Mouse (Mus musculus) frontal cortex, postnatal 36 days (tissue): Measurements from ENCODE around the gene Tln2.

Experiments used
- DNase-seq, 2 experiments: peaks; one replicate each; pipeline ENCODE4 v3.0.0; 2022; ENCODE audit warnings: low spot score in 2 of 2

Gene Tln2

GRCm38 (mm10) chr9:67211220-67211619 lies 348.3 kb downstream of the Tln2 start:
- no peak for DNase-seq

GRCm38 (mm10) chr9:67209451-67209850 lies 350.1 kb downstream of the Tln2 start:
- DNase-seq, result no peak

- DNase-seq, result no peak
These were observed 351.1 kb downstream of the Tln2 start for GRCm38 (mm10) chr9:67208420-67208819.

- no peak for DNase-seq
These were observed 354.3 kb downstream of the Tln2 start for GRCm38 (mm10) chr9:67205175-67205574.

- no peak for DNase-seq
These were observed 362.9 kb downstream of the Tln2 start for GRCm38 (mm10) chr9:67196609-67197008.

GRCm38 (mm10) chr9:67195306-67195705 lies 364.2 kb downstream of the Tln2 start:
- no peak for DNase-seq

- DNase-seq, result no peak
These were observed 367.8 kb downstream of the Tln2 start for GRCm38 (mm10) chr9:67191488-67192331.

- DNase-seq, result peak; percentile 14 to 49
These were observed 371.8 kb downstream of the Tln2 start for GRCm38 (mm10) chr9:67187686-67188085.

GRCm38 (mm10) chr9:67187182-67187581 lies 372.3 kb downstream of the Tln2 start:
- DNase-seq, result no peak

GRCm38 (mm10) chr9:67184556-67184955 lies 374.9 kb downstream of the Tln2 start:
- no peak for DNase-seq

- no peak for DNase-seq
These were observed 376.0 kb downstream of the Tln2 start for GRCm38 (mm10) chr9:67183520-67183919.

- DNase-seq, result no peak
These were observed 377.5 kb downstream of the Tln2 start for GRCm38 (mm10) chr9:67182006-67182405.

GRCm38 (mm10) chr9:67178709-67179108 lies 380.8 kb downstream of the Tln2 start:
- no peak for DNase-seq

- no peak for DNase-seq
These were observed 381.3 kb downstream of the Tln2 start for GRCm38 (mm10) chr9:67178203-67178602.

GRCm38 (mm10) chr9:67176073-67176472 lies 383.4 kb downstream of the Tln2 start:
- no peak for DNase-seq

- DNase-seq, result no peak
These were observed 385.7 kb downstream of the Tln2 start for GRCm38 (mm10) chr9:67173816-67174215.

- DNase-seq, result no peak
These were observed 386.3 kb downstream of the Tln2 start for GRCm38 (mm10) chr9:67173154-67173553.

- no peak for DNase-seq
These were observed 388.1 kb downstream of the Tln2 start for GRCm38 (mm10) chr9:67171409-67171808.

- no peak for DNase-seq
These were observed 388.7 kb downstream of the Tln2 start for GRCm38 (mm10) chr9:67170759-67171158.

- DNase-seq, result no peak
These were observed 389.5 kb downstream of the Tln2 start for GRCm38 (mm10) chr9:67170047-67170446.
